Mouse (Mus musculus) bone marrow, adult 2 months (tissue): ENCODE measurements at regions not wholly inside any gene's neighbourhood (a gene's known extent, or its start where the extent isn't known, plus 50 kb on each side); places are given as distances from the start of the nearest gene placed in this dataset.

Experiments
- CTCF ChIP-seq: fragments of 200-500 bp; IDR thresholded peaks from 2 replicates; pipeline ENCODE4 v1.5.1; 2011; ENCODE audit warnings: low read length, control low read depth; ENCODE audit not compliant: control insufficient read depth, insufficient read depth
- POLR2A ChIP-seq: fragments of 200-500 bp; IDR thresholded peaks from 2 replicates; pipeline ENCODE4 v1.6.1; 2011; ENCODE audit warnings: low read depth, mild to moderate bottlenecking, control low read depth, low read length, borderline replicate concordance; ENCODE audit not compliant: control insufficient read depth

DNA sequence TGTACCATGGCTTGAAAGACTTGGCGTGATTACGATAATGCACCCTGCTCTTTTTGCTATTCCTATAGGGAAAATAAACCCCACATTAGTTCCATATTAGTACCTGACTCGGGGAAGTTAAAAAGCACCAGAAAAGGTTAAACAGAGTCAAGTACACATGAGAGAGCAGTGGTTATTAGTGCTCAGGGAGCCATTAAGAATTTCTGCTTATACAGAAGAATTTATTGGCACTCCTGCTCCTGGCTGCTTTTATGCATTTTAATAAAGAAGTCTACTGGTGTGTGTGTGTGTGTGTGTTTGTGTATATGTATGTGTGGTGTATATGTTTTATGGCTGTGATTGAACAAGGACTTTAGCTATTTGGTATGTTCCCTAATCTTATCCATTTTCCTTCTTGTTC lies 111.5 kb upstream of the Psmd7 start:
- no peak for TF ChIP-seq POLR2A
- TF ChIP-seq CTCF = no peak
